Mouse (Mus musculus): ENCODE data around the gene Yod1.

GRCm38 (mm10) chr1:130703613-130704012, 13.5 kb upstream of the Yod1 start:
- TF ChIP-seq CTCF (IDR thresholded peaks at IDR 0.05; ENCODE audit: extremely low read depth, insufficient read length, insufficient replicate concordance, low read depth, low read length) (no peak), POLR2A (IDR thresholded peaks at IDR 0.05; ENCODE audit: low read depth, low read length) (no peak)
